Mouse (Mus musculus): ENCODE measurements around the gene Paqr4.

Paqr4 gene

GRCm38 (mm10) chr17:23749400-23750191 lies 8.9 kb upstream of the Paqr4 start:
- no peak for DNase-seq (ENCODE audit: low spot score in 2 of 2)

- DNase-seq (ENCODE audit: low spot score in 2 of 2), result peak; percentile 64 to 79
Measured at GRCm38 (mm10) chr17:23748631-23749391, 8.1 kb upstream of the Paqr4 start.

GRCm38 (mm10) chr17:23748026-23748425 lies 7.4 kb upstream of the Paqr4 start:
- peak in 1 of 2 experiments; percentile 67 for DNase-seq (ENCODE audit: low spot score in 2 of 2)

- DNase-seq (ENCODE audit: low spot score in 2 of 2), result no peak
Measured at GRCm38 (mm10) chr17:23747471-23747870, 6.8 kb upstream of the Paqr4 start.

- DNase-seq (ENCODE audit: low spot score in 2 of 2), result no peak
Measured at GRCm38 (mm10) chr17:23746767-23747166, 6.1 kb upstream of the Paqr4 start.

- no peak for DNase-seq (ENCODE audit: low spot score in 2 of 2)
Measured at GRCm38 (mm10) chr17:23746311-23746710, 5.6 kb upstream of the Paqr4 start.

GRCm38 (mm10) chr17:23745301-23746251 lies 4.9 kb upstream of the Paqr4 start, which contains the start of gene Kremen2:
TSS of gene Kremen2 (minus strand) at chr17:23745833.
- DNase-seq (ENCODE audit: low spot score in 2 of 2), result no peak

- DNase-seq (ENCODE audit: low spot score in 2 of 2), result no peak
Measured at GRCm38 (mm10) chr17:23744651-23745050, 4.0 kb upstream of the Paqr4 start.

GRCm38 (mm10) chr17:23744076-23744475 lies 3.4 kb upstream of the Paqr4 start:
- DNase-seq (ENCODE audit: low spot score in 2 of 2), result no peak

GRCm38 (mm10) chr17:23742941-23743340 lies 2.3 kb upstream of the Paqr4 start:
- no peak for DNase-seq (ENCODE audit: low spot score in 2 of 2)

GRCm38 (mm10) chr17:23742210-23742793 lies 1.6 kb upstream of the Paqr4 start:
- DNase-seq (ENCODE audit: low spot score in 2 of 2), result peak; percentile 32 to 68

- DNase-seq (ENCODE audit: low spot score in 2 of 2), result no peak
Measured at GRCm38 (mm10) chr17:23741359-23742209, 917 bp upstream of the Paqr4 start.

GRCm38 (mm10) chr17:23740136-23740584 lies 507 bp downstream of the Paqr4 start:
- DNase-seq (ENCODE audit: low spot score in 2 of 2), result peak; percentile 74 to 89

GRCm38 (mm10) chr17:23739202-23740135 lies 1.2 kb downstream of the Paqr4 start:
- DNase-seq (ENCODE audit: low spot score in 2 of 2), result peak in 1 of 2 experiments; percentile 58

GRCm38 (mm10) chr17:23738836-23739201 lies 1.8 kb downstream of the Paqr4 start:
- no peak for DNase-seq (ENCODE audit: low spot score in 2 of 2)

GRCm38 (mm10) chr17:23737493-23738445 lies 2.9 kb downstream of the Paqr4 start:
- peak; percentile 19 to 46 for DNase-seq (ENCODE audit: low spot score in 2 of 2)

- no peak for DNase-seq (ENCODE audit: low spot score in 2 of 2)
Measured at GRCm38 (mm10) chr17:23734341-23734740, 6.3 kb downstream of the Paqr4 start.

- no peak for DNase-seq (ENCODE audit: low spot score in 2 of 2)
Measured at GRCm38 (mm10) chr17:23730441-23730840, 10.2 kb downstream of the Paqr4 start.

Measured in spleen, postnatal 10 days (tissue).